Mouse (Mus musculus) hematopoietic multipotent progenitor cell, adult 10-12 weeks (in vitro differentiated cells): Measurements from ENCODE around the gene Gusb. TPM values are rescaled to one million over a fixed set of nuclear protein-coding genes. Genes with fewer than 3 reads are reported as not detected.

Experiments
- polyA plus RNA-seq: library from polyadenylated mRNA; stranded (reverse); fragments of >175 nt; gene quantifications from 2 replicates; pipeline ENCODE4 v1.2.3, GENCODE M21; 2012; ENCODE audit warnings: low replicate concordance

Gene Gusb
- 15.6 and 22.0 TPM in 2 replicates for polyA plus RNA-seq

GRCm38 (mm10) chr5:130002301-130003146 lies at the start of gene Gusb:
TSS of gene Gusb (minus strand) at chr5:130003049.

GRCm38 (mm10) chr5:130029142-130029897 lies 26.5 kb upstream of the Gusb start, which contains the start of the genes Asl and Crcp:
TSS of gene Asl (minus strand) at chr5:130029247.
TSS of gene Crcp (plus strand) at chr5:130029290.

GRCm38 (mm10) chr5:129941495-129942045 lies 61.3 kb downstream of the Gusb start, which contains the start of gene Vkorc1l1:
TSS of gene Vkorc1l1 (plus strand) at chr5:129941970.

Other genes with a start within 250 kb of the Gusb start
- gene Psph, start 215.6 kb downstream of the Gusb start, polyA plus RNA-seq, result 6.4 and 24.2 TPM in 2 replicates
- gene Sumf2, start 156.1 kb downstream of the Gusb start, polyA plus RNA-seq, result 4.7 and 5.4 TPM in 2 replicates
- 193 and 352 TPM in 2 replicates for gene Chchd2, start 115.6 kb downstream of the Gusb start, polyA plus RNA-seq
- 0.63 and 9.1 TPM in 2 replicates for gene Zbed5, start 107.3 kb downstream of the Gusb start, polyA plus RNA-seq
- 0.12 TPM in 1 of 2 replicates, not detected in the other for gene Phkg1, start 104.5 kb downstream of the Gusb start, polyA plus RNA-seq
- gene Nupr1l, start 94.5 kb downstream of the Gusb start, polyA plus RNA-seq, result 2.1 and 4.2 TPM in 2 replicates
- gene Vkorc1l1, start 61.1 kb downstream of the Gusb start, polyA plus RNA-seq, result 6.3 and 7.4 TPM in 2 replicates
- gene Asl, start 26.2 kb upstream of the Gusb start, polyA plus RNA-seq, result 10.3 and 17.1 TPM in 2 replicates
- 8.1 and 9.9 TPM in 2 replicates for gene Crcp, start 26.2 kb upstream of the Gusb start, polyA plus RNA-seq
- 17.5 and 48.8 TPM in 2 replicates for gene Tpst1, start 70.3 kb upstream of the Gusb start, polyA plus RNA-seq
- 6.3 and 8.8 TPM in 2 replicates for gene Kctd7, start 141.8 kb upstream of the Gusb start, polyA plus RNA-seq
- gene Rabgef1, start 168.7 kb upstream of the Gusb start, polyA plus RNA-seq, result 18.4 and 26.5 TPM in 2 replicates
- 21.7 and 46.6 TPM in 2 replicates for gene Tmem248, start 214.0 kb upstream of the Gusb start, polyA plus RNA-seq